Mouse (Mus musculus) C3H10T1/2 (cell line): ENCODE data around the gene Stxbp1. TPM values are rescaled to one million over a fixed set of nuclear protein-coding genes. Genes with fewer than 3 reads are reported as not detected.

Source experiments
- polyA plus RNA-seq, 2 experiments: library from polyadenylated mRNA; unstranded; fragments of >200 nt; fragmentation: generic; extraction: Trizol; gene quantifications; one replicate each; pipeline ENCODE4 v1.2.1; 2012; ENCODE audit warnings: missing spikeins in 2 of 2

Gene Stxbp1
- 10 to 100 TPM; 11.8 to 23.7 TPM for polyA plus RNA-seq

GRCm38 (mm10) chr2:32846805-32847467 is at the start of gene Stxbp1:
Stxbp1 (minus strand) TSS chr2:32847245.

DNA sequence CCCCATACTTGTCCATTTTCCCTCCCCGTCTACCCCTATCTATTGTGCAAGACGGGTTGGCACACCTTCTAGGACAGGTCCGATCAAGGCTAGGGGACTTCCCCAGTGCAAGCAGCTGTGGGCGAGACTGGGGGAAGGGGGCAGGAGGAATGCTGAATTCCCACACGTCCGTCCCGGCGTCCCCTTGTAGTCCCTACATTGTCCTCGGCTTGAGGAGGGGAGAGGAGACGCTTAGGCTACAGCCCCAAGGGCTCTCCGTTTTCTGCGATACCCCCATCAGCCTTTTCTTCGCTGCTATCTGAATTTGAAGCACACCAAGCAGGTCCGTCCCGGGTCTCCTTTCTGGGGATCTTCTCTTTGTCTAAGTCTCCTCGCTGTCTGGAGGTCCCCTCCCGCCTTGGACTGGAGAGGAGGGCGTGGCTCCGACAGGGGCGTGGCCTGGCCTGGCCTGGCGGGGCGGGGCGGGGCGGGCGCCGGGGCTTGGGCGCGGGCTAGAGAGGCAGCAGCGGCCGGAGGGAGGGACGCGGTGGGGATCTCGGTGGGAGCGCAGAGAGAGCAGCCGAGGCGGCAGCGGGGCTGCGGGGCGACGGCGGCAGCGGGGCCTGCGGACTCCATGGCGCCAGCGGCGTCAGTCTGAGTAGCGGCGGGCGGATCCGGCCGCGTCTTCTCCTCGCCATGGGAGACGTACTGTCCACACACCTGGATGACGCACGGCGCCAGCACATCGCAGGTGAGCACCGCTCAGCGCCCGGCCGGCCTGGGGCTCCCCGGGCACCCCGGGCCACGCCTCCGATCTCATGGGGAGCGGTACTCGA is 28.8 kb upstream of the Stxbp1 start, which contains the start of gene Fam129b:
TSS of gene Fam129b (plus strand) at position 440 of the 815 bp plus-strand sequence.

GRCm38 (mm10) chr2:32784048-32784681 is 62.9 kb downstream of the Stxbp1 start, which contains the start of gene Cfap157:
Cfap157 (minus strand) TSS chr2:32784428.

DNA sequence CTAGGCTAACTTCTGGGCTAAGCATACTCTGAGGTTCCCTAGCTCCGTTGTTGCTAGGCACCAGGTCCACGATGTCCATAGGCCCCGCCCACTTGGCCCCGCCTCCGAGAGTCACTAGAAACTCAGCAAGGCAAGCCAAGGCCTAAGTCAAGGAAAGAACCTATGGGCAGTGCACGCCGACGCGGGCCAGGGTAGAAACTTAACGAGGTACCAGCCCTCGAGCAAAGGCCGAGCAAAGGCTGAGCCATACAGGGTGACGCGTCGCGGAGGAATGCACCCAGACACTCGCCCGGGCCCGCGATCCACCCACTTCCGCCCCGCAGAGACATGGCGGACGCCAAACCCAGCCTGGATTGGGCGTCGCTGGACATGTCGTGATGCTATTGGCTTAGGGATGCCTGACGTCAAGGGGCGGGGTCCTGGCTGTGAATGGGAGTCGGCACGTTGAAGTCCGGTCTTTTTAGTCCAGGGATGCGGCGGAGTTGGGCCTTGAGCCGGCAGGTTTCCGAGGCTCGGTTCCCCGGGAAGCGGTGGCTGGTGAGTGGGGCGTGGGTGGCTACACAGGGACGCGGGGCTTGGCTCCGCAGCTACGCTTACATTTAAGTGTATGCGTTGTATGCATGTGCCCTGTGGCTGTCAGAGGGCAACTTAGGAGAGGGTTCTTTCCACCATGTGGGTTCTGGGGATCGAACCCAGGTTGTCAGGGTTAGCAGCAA is 71.5 kb downstream of the Stxbp1 start, which contains the start of the genes Ttc16 and Ptrh1:
TSS of gene Ttc16 (minus strand) at position 275 of the 716 bp plus-strand sequence.
TSS of gene Ptrh1 (plus strand) at position 428 of the 716 bp plus-strand sequence.

GRCm38 (mm10) chr2:32757056-32757845 is 89.8 kb downstream of the Stxbp1 start, which contains the start of gene Tor2a:
Tor2a (plus strand) TSS chr2:32757234.

GRCm38 (mm10) chr2:32740916-32741272 is 106.2 kb downstream of the Stxbp1 start, which contains the start of gene 6330409D20Rik:
6330409D20Rik (minus strand) TSS chr2:32741016.

Other genes with a start within 250 kb of the Stxbp1 start
- 10 to 100 TPM; 34.3 to 60.3 TPM for gene St6galnac6, start 247.5 kb downstream of the Stxbp1 start, polyA plus RNA-seq
- gene Ak1, start 225.5 kb downstream of the Stxbp1 start, polyA plus RNA-seq = 100 to 1,000 TPM in 1 of 2 experiments, 10 to 100 TPM in 1; 96.3 to 173 TPM
- gene Eng, start 200.7 kb downstream of the Stxbp1 start, polyA plus RNA-seq = 1 to 10 TPM; 2.5 to 6.9 TPM
- 10 to 100 TPM; 19.7 to 19.9 TPM for gene Fpgs, start 143.1 kb downstream of the Stxbp1 start, polyA plus RNA-seq
- gene Cdk9, start 134.2 kb downstream of the Stxbp1 start, polyA plus RNA-seq = 10 to 100 TPM; 48.2 to 76.9 TPM
- 10 to 100 TPM in 1 of 2 experiments, under 1 TPM in 1; 0.83 to 15.9 TPM for gene Sh2d3c, start 126.2 kb downstream of the Stxbp1 start, polyA plus RNA-seq
- under 1 TPM in 1 of 2 experiments, not detected in 1; 0.31 TPM for gene 6330409D20Rik, start 106.2 kb downstream of the Stxbp1 start, polyA plus RNA-seq
- gene Tor2a, start 90.0 kb downstream of the Stxbp1 start, polyA plus RNA-seq = 10 to 100 TPM; 20.9 to 46.0 TPM
- gene Ttc16, start 71.6 kb downstream of the Stxbp1 start, polyA plus RNA-seq = under 1 TPM; 0.04 to 0.38 TPM
- gene Ptrh1, start 71.5 kb downstream of the Stxbp1 start, polyA plus RNA-seq = 100 to 1,000 TPM in 1 of 2 experiments, 10 to 100 TPM in 1; 25.5 to 106 TPM
- gene Cfap157, start 62.8 kb downstream of the Stxbp1 start, polyA plus RNA-seq = under 1 TPM; 0.42 to 0.48 TPM
- gene Fam129b, start 28.9 kb upstream of the Stxbp1 start, polyA plus RNA-seq = 100 to 1,000 TPM; 154 to 177 TPM
- 1,000 to 10,000 TPM; 3,072 to 3,868 TPM for gene Rpl12, start 114.3 kb upstream of the Stxbp1 start, polyA plus RNA-seq
- gene Lrsam1, start 114.4 kb upstream of the Stxbp1 start, polyA plus RNA-seq = 10 to 100 TPM in 1 of 2 experiments, 1 to 10 TPM in 1; 3.3 to 13.3 TPM
- 10 to 100 TPM in 1 of 2 experiments, 1 to 10 TPM in 1; 7.0 to 18.1 TPM for gene Slc2a8, start 134.8 kb upstream of the Stxbp1 start, polyA plus RNA-seq